27 mouse cellular contexts compared by ENCODE assay signal in the genomic region with DNA sequence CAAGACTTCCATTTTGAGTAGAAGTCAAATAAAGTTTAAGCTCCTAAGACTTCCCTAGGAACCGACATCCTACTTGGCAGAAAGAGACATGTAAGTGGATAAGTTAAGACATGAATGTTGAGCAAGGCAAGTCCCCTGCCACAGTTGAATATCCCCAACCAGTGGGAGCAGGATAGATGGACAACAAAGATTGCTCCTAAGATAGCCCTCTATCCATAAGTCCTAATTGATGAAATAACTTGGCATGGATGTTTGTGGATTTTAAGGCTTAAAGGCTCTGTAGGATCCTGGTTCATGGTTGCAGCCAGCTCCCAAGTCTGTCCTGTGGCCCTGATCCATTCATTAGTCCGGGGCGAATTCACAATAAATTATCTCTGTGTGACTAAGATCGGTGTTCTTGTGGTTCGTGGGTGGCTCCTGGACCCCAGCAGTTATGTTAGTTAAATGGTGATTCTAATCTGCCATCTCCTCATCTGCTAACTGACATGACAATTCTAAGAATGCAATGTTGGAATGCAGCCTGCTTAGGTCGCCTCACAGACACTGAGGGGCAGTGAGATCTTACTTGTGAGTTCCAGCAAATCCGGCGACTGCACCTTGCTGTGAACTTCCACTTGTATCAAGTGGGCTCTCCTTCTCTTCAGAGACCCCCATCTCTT. TPM values are rescaled to one million over a fixed set of nuclear protein-coding genes. Genes with fewer than 3 reads are reported as not detected.
A peak's percentile ranks its signal among the peaks of the same experiment; 100 is the strongest.
DNase-seq lines count a peak whose midpoint lies in the region; ATAC-seq and TF ChIP-seq lines count a peak whose summit lies in the region.
"Had no signal": no experiment of that assay in that cellular context is flagged by ENCODE, and none has a peak within 500 bp of the region (broad histone marks: within the 10 kb centered on the region; RNA-seq: fewer than 3 reads in every experiment).

No protein-coding gene starts in this region.

- H3K27ac ChIP-seq in heart, embryonic 10.5 days = peak overlapping the region; percentile 11; the same call in 1 of the 2 replicates
- H3K27ac ChIP-seq in heart, embryonic 12.5 days (ENCODE audit: poor library complexity, severe bottlenecking) = no peak overlapping the region
- peak overlapping the region; percentile 16; the same call in 1 of the 2 replicates for H3K27ac ChIP-seq in bone marrow macrophage, adult 2 months (ENCODE audit: insufficient read depth, low read depth, low read length)
- H3K27ac ChIP-seq in macrophage = peak overlapping the region; percentile 33
- no peak overlapping the region for H3K27ac ChIP-seq in forebrain, embryonic 12.5 days
- H3K27ac ChIP-seq: embryonic facial prominence, embryonic 13.5 days; heart, adult 2 months; hindbrain, embryonic 13.5 days; hindbrain, postnatal 0 days had no signal

- DNase-seq in heart, embryonic 10.5 days (ENCODE audit: low spot score) = no peak
- DNase-seq in 416B (ENCODE audit: low read depth) = peak; percentile 39
- no peak for DNase-seq in kidney, adult 9 months
- DNase-seq: adrenal gland, postnatal 36 days; cerebellum, adult 11 months; cerebellum, adult 8-10 months; cerebellum, postnatal 14 days; gastrocnemius, postnatal 10 days; heart, adult 2 months; heart, postnatal 14 days; kidney, adult 11 months had no signal

- H3K9me3 ChIP-seq in heart, embryonic 10.5 days = no peaks in the 10 kb centered on the region
- peaks cover 2% of the 10 kb centered on the region; the same call in 1 of the 2 replicates for H3K9me3 ChIP-seq in heart, embryonic 12.5 days (replicated peaks)
- 0 out of 2 replicates have a peak, but pooled peaks cover 3% of the 10 kb centered on the region for H3K9me3 ChIP-seq in forebrain, embryonic 12.5 days
- H3K9me3 ChIP-seq: embryonic facial prominence, embryonic 13.5 days; hindbrain, embryonic 13.5 days had no signal

- WGBS in heart, embryonic 10.5 days = 53% methylated on average over 8 of the region's 8 CpGs
- 52% methylated on average over 8 of the region's 8 CpGs for WGBS in heart, embryonic 12.5 days
- 72% methylated on average over 8 of the region's 8 CpGs for WGBS in macrophage (ENCODE audit: missing documents)
- WGBS in forebrain, embryonic 12.5 days = 88% methylated on average over 8 of the region's 8 CpGs

- no peaks in the 10 kb centered on the region for H3K27me3 ChIP-seq in heart, embryonic 10.5 days (ENCODE audit: insufficient read depth, poor library complexity, severe bottlenecking)
- no peaks in the 10 kb centered on the region for H3K27me3 ChIP-seq in heart, embryonic 12.5 days (replicated peaks)
- no peaks in the 10 kb centered on the region for H3K27me3 ChIP-seq in forebrain, embryonic 12.5 days
- H3K27me3 ChIP-seq: embryonic facial prominence, embryonic 13.5 days; hindbrain, embryonic 13.5 days had no signal

- H3K9ac ChIP-seq in heart, embryonic 12.5 days = no peak overlapping the region
- H3K9ac ChIP-seq in forebrain, embryonic 12.5 days = no peak overlapping the region
- H3K9ac ChIP-seq: embryonic facial prominence, embryonic 13.5 days; hindbrain, embryonic 13.5 days had no signal

- no peak overlapping the region for H3K4me3 ChIP-seq in heart, embryonic 10.5 days
- no peak overlapping the region for H3K4me3 ChIP-seq in heart, embryonic 12.5 days
- H3K4me3 ChIP-seq in bone marrow macrophage, adult 2 months (ENCODE audit: insufficient read depth, low read length) = no peak overlapping the region
- no peak overlapping the region for H3K4me3 ChIP-seq in macrophage (ENCODE audit: inconsistent target)
- H3K4me3 ChIP-seq in forebrain, embryonic 12.5 days (replicated peaks) = no peak overlapping the region
- H3K4me3 ChIP-seq: embryonic facial prominence, embryonic 13.5 days; heart, adult 2 months; hindbrain, embryonic 13.5 days had no signal

- no peaks in the 10 kb centered on the region for H3K36me3 ChIP-seq in heart, embryonic 10.5 days
- no peaks in the 10 kb centered on the region for H3K36me3 ChIP-seq in heart, embryonic 12.5 days
- H3K36me3 ChIP-seq in macrophage (ENCODE audit: inconsistent target) = no peaks in the 10 kb centered on the region
- no peaks in the 10 kb centered on the region for H3K36me3 ChIP-seq in forebrain, embryonic 12.5 days (replicated peaks)
- H3K36me3 ChIP-seq: embryonic facial prominence, embryonic 13.5 days; hindbrain, embryonic 13.5 days had no signal

- H3K4me2 ChIP-seq in heart, embryonic 12.5 days = no peak overlapping the region
- no peak overlapping the region for H3K4me2 ChIP-seq in forebrain, embryonic 12.5 days
- H3K4me2 ChIP-seq: embryonic facial prominence, embryonic 13.5 days; hindbrain, embryonic 13.5 days had no signal

- no peak for TF ChIP-seq CTCF in bone marrow macrophage, adult 2 months (IDR thresholded peaks at IDR 0.05; ENCODE audit: low read depth, low read length)

- peaks cover 11% of the 10 kb centered on the region for H3K4me1 ChIP-seq in heart, embryonic 10.5 days
- H3K4me1 ChIP-seq in heart, embryonic 12.5 days (replicated peaks) = peaks cover 8% of the 10 kb centered on the region
- peaks cover 29% of the 10 kb centered on the region for H3K4me1 ChIP-seq in bone marrow macrophage, adult 2 months (ENCODE audit: control insufficient read depth, insufficient read depth, low read length)
- H3K4me1 ChIP-seq in forebrain, embryonic 12.5 days = no peaks in the 10 kb centered on the region
- H3K4me1 ChIP-seq: embryonic facial prominence, embryonic 13.5 days; hindbrain, embryonic 13.5 days had no signal

- TF ChIP-seq POLR2A in bone marrow macrophage, adult 2 months (IDR thresholded peaks at IDR 0.05; ENCODE audit: borderline replicate concordance, low read depth, low read length) = no peak

- H3K79me2 ChIP-seq in macrophage (ENCODE audit: inconsistent target) = no peaks in the 10 kb centered on the region

- no peak for ATAC-seq in heart, embryonic 12.5 days (ENCODE audit: insufficient number of reproducible peaks, low FRiP score)
- ATAC-seq in forebrain, embryonic 12.5 days (ENCODE audit: low FRiP score) = no peak
- ATAC-seq: forebrain, embryonic 14.5 days; hindbrain, postnatal 0 days had no signal

RNA-seq across cellular contexts. Expression of gene Nmur1, which starts 25.8 kb away (rescaled TPM):
- 0.10 TPM in 1 of 2 replicates, not detected in the other for polyA plus RNA-seq in heart, embryonic 10.5 days (2016; fragmentation: Nextera tagmentation; extraction: Ambion mirVana)
- polyA plus RNA-seq in heart, embryonic 12.5 days (2016; fragmentation: Nextera tagmentation; extraction: Ambion mirVana) = not detected in 2 replicates
- not detected in 2 replicates for polyA plus RNA-seq in bone marrow macrophage, adult 2 months (2012; ENCODE audit: insufficient read depth, insufficient read length, missing spikeins)
- total RNA-seq in macrophage (2018; cell fraction: chromatin; rRNA removed) = not detected
- total RNA-seq in macrophage (2018; cell fraction: cytosol; rRNA removed) = under 1 TPM in 1 of 26 experiments, not detected in 25; 0.44 TPM
- total RNA-seq in macrophage (2018; cell fraction: nucleus; rRNA removed) = not detected
- polyA plus RNA-seq in macrophage (2018) = not detected in 3 replicates
- not detected in 2 replicates for polyA plus RNA-seq in forebrain, embryonic 12.5 days (2016; fragmentation: Nextera tagmentation; extraction: Ambion mirVana)
- total RNA-seq: adrenal gland, adult 18-20 months; adrenal gland, postnatal 36 days; common myeloid progenitor, adult 5-6 weeks; gastrocnemius, postnatal 10 days; gastrocnemius, postnatal 4 days; heart, adult 2 months; heart, postnatal 14 days; hematopoietic stem cell, adult 5-6 weeks had no signal
- polyA plus RNA-seq: embryonic facial prominence, embryonic 13.5 days; forebrain, embryonic 14.5 days; heart, adult 2 months; heart, embryonic 14.5 days; hindbrain, embryonic 13.5 days; intestine, embryonic 14.5 days had no signal

RNA-seq across cellular contexts. Expression of gene Tex44, which starts 25.9 kb away (rescaled TPM):
- not detected in 2 replicates for polyA plus RNA-seq in heart, embryonic 10.5 days (2016; fragmentation: Nextera tagmentation; extraction: Ambion mirVana)
- not detected in 2 replicates for polyA plus RNA-seq in heart, embryonic 12.5 days (2016; fragmentation: Nextera tagmentation; extraction: Ambion mirVana)
- polyA plus RNA-seq in bone marrow macrophage, adult 2 months (2012; ENCODE audit: insufficient read depth, insufficient read length, missing spikeins) = not detected in 2 replicates
- not detected for total RNA-seq in macrophage (2018; cell fraction: chromatin; rRNA removed)
- not detected for total RNA-seq in macrophage (2018; cell fraction: cytosol; rRNA removed)
- not detected for total RNA-seq in macrophage (2018; cell fraction: nucleus; rRNA removed)
- polyA plus RNA-seq in macrophage (2018) = not detected in 3 replicates
- not detected in 2 replicates for polyA plus RNA-seq in forebrain, embryonic 12.5 days (2016; fragmentation: Nextera tagmentation; extraction: Ambion mirVana)
- total RNA-seq: adrenal gland, adult 18-20 months; adrenal gland, postnatal 36 days; common myeloid progenitor, adult 5-6 weeks; ES-E14; gastrocnemius, postnatal 10 days; gastrocnemius, postnatal 4 days; heart, adult 2 months; heart, postnatal 14 days; hematopoietic stem cell, adult 5-6 weeks; hindbrain, postnatal 0 days had no signal
- polyA plus RNA-seq: brain, embryonic 14.5 days; embryonic facial prominence, embryonic 13.5 days; forebrain, embryonic 14.5 days; heart, embryonic 14.5 days; hindbrain, embryonic 13.5 days; hindbrain, postnatal 0 days; intestine, embryonic 14.5 days had no signal

RNA-seq across cellular contexts. Expression of gene Ncl, which starts 41.0 kb away (rescaled TPM):
- 345 and 518 TPM in 2 replicates for polyA plus RNA-seq in heart, embryonic 10.5 days (2016; fragmentation: Nextera tagmentation; extraction: Ambion mirVana)
- 331 and 337 TPM in 2 replicates for polyA plus RNA-seq in heart, embryonic 12.5 days (2016; fragmentation: Nextera tagmentation; extraction: Ambion mirVana)
- 189 and 191 TPM in 2 replicates for polyA plus RNA-seq in bone marrow macrophage, adult 2 months (2012; ENCODE audit: insufficient read depth, insufficient read length, missing spikeins)
- total RNA-seq in macrophage (2018; cell fraction: chromatin; rRNA removed) = 100 to 1,000 TPM in 23 of 26 experiments, 10 to 100 TPM in 3; 83.5 to 169 (median 135) TPM
- total RNA-seq in macrophage (2018; cell fraction: cytosol; rRNA removed) = 100 to 1,000 TPM; 109 to 212 (median 155) TPM
- 100 to 1,000 TPM in 25 of 26 experiments, 10 to 100 TPM in 1; 76.3 to 324 (median 136) TPM for total RNA-seq in macrophage (2018; cell fraction: nucleus; rRNA removed)
- 124 to 407 TPM (median 295 TPM) in 3 replicates for polyA plus RNA-seq in macrophage (2018)
- polyA plus RNA-seq in forebrain, embryonic 12.5 days (2016; fragmentation: Nextera tagmentation; extraction: Ambion mirVana) = 453 and 465 TPM in 2 replicates

Comparison
In these comparisons a context has a peak if more than half of its experiments do, and no peak if none do; other contexts are left out.
1. H3K27ac ChIP-seq: peak in heart, embryonic 10.5 days (single experiment), bone marrow macrophage, adult 2 months (single experiment) and macrophage (single experiment); none in heart, embryonic 12.5 days (single experiment) and forebrain, embryonic 12.5 days (single experiment).